Mouse (Mus musculus): ENCODE results near the gene Amdhd1.
A peak's percentile ranks its signal among the peaks of the same experiment; 100 is the strongest.
"Not testable (repeated sequence)": the region's sequence is repeated elsewhere in the genome, so short reads cannot be mapped to it uniquely, and the experiment has no call there.

Amdhd1 gene

GRCm38 (mm10) chr10:93539775-93540430, at the start of gene Amdhd1:
TSS of gene Amdhd1 (minus strand) at chr10:93540033.
- peak; percentile 33 for DNase-seq

GRCm38 (mm10) chr10:93589281-93589848, 49.5 kb upstream of the Amdhd1 start, which contains the start of gene Snrpf:
TSS of gene Snrpf (minus strand) at chr10:93589706.
- peak; percentile 91 for DNase-seq

DNA sequence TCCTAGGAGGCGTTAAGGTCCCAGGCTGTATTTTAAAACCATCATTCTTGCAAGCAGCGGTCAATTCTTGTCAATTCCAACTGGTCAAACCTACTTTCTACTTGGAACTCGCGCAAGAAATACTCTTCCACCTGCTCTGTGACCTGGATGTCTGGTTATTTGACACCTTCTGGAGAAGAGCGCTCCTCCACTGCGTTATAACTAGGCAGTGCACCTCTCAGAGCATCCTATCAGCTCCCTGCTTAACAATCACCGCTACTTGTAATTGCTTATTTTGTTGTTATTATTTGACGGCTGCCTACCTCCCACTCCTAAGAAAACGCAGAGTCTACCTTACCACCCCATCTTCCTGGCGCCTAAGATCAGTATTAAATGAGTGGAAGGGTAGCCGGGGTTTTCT, 49.0 kb upstream of the Amdhd1 start:
- no peak for DNase-seq

DNA sequence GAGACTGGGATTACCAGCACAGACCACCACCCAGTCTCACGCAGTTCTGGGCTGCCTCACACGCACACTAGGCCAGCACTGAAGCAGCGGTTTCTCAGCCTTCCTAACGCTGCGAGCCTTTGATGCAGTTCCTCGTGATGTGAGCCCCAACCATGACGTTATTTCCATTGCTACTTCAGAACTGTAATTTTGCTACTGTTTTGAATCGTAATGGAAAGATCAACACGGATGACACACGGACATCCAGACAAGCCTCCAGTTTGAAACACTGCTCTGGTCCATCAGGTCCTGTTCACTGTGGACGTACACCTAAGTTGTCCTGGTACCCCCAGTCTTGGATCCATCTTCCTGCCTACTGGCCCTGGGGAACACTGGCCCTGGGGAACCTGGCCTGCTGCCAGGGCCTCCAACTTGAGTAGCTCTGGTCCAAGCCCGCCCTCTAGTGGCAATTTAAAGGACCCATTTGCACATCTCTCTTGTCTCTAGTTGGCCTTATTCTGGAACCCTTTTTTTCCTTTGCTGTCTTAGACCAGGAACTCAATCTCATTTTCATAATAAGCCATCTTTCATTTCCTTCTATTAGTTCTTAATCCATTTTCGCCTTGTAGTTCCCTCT, 37.5 kb upstream of the Amdhd1 start:
- peak; percentile 57 for DNase-seq

DNA sequence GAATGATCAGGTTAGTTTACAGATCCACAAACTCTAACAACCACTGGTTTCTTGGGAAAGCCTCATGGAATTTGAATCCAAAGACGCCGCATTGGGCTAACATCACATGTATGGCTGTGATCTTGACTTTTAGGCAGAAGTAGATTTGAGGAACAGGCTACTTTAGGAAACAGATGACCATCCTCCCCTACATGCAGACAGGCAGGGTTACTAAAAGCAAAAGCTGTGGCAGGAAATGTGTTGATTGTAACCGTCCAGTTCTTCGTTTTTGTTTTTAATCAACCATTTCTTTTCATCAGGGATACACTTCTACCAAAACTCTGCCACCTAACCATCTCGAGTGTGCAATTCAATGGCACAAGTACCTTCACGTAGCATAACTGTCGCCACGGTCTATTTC, 36.1 kb upstream of the Amdhd1 start:
- no peak for DNase-seq

GRCm38 (mm10) chr10:93574966-93575365, 35.1 kb upstream of the Amdhd1 start:
- no peak for DNase-seq

DNA sequence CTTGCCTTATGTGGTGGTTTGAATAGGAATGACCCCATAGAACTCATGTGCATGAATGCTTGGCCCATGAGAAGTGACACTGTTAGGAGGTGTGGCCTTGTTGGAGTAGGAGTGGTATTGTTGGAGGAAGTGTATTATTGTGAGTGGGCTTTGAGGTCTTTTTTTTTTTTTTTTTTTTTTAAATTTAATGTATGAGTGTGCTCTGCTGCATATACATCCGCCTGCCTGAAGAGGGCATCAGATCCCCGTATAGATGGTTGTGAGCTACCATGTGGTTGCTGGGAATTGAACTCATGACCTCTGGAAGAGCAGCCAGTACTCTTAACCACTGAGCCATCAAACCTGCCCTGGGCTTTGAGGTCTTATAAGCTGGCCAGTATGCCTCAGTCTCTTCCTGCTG, 32.4 kb upstream of the Amdhd1 start:
- DNase-seq: no peak

DNA sequence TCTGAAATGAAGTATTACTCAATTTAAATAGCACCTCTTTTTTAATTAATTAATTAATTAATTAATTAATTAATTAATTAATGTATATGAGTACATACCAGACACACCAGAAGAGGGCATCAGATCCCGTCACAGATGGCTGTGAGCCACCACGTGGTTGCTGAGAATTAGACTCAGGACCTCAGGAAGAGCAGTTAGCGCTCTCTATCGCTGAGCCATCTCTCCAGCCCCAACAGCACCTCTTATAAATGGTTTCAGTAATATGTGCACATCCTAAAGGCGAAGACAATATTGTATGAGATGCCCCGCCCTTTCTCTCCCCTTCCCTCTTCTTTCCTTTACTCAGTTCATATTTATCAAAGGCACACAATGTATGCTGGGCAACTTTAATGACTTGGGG, 28.8 kb upstream of the Amdhd1 start:
- no peak for DNase-seq

DNA sequence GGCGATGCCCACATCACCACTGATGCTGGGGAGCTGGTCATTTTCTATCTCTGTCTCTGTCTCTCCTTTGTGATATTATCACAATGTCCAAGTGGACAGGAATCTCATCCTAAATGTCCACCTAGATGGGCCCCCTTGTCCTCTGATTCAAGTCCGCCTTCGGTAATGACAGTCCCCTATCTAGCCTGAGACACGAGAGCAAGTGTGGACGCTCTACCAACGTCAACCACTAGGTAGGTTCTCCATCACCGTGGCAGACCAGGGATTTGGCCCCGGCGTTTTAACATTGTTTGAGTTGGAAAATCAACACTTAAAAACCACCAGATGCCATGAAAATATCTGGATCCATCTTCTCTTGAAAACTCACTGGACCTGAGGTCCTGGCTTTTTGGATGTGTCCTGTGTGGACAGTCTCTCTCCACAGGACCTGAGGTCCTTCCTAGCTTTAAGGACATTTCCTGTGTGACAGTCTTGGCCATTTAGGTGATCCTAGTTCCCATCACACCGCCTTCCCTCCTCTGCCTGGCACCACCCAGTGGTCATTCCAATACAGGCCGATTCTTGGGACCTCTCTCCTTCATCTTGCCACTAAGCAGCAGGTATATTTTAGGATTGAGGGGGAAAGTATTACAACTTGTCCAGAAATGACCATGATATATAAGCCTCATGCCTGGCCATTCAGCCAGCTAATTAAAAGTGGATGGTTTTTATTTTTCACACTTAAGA, 28.2 kb upstream of the Amdhd1 start:
- no peak for DNase-seq

DNA sequence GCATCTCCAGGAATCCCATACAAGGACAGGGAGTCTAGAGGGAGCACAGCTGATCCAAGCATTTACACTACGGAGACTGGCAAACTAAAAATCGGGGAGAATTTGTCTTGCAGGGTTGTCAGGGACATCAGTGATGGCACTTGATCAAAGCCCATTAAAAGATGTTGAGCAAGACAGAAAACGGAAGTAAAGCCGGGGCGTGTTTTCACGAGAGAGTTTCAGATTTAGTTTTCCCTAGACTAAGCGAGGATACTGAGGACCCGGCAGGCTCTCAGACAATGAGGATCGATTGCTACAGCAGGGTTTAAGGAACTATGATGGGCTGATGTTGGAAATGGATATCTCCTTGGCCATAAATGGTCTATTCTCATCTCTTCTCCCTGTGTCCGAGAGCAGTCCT, 27.2 kb upstream of the Amdhd1 start:
- DNase-seq: no peak

DNA sequence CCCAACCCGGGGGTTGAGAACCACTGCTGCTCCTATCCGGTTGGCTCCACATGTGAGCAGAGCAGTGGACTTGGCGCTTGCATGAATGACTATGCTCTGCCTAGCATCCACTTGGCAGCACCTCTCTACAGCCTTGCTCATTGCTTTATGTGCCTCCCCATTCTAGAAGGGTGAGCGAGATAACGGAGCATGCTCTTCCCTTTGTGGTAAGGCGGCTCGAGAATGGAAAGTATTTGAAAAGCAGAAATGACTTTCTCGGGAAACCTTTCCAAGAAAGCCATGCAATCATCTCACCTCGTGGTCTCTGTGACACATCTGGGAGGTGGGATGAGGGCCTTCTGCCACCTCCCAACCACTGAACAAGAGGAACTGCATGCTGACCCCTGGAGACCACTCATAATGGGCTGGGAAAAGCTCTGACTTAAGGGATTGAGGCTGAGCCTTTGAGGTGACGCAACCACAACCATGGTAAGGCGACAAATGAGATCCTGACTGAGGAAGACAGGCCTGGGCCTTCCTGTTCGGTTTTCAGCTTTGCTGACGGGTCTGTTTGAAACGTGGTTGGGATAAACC, 24.8 kb upstream of the Amdhd1 start:
- DNase-seq: no peak

GRCm38 (mm10) chr10:93559786-93560185, 20.0 kb upstream of the Amdhd1 start:
- no peak for DNase-seq

- not testable (repeated sequence) for DNase-seq
Observed at GRCm38 (mm10) chr10:93557971-93558370, 18.1 kb upstream of the Amdhd1 start.

- no peak for DNase-seq
Observed at GRCm38 (mm10) chr10:93552596-93552995, 12.8 kb upstream of the Amdhd1 start.

DNA sequence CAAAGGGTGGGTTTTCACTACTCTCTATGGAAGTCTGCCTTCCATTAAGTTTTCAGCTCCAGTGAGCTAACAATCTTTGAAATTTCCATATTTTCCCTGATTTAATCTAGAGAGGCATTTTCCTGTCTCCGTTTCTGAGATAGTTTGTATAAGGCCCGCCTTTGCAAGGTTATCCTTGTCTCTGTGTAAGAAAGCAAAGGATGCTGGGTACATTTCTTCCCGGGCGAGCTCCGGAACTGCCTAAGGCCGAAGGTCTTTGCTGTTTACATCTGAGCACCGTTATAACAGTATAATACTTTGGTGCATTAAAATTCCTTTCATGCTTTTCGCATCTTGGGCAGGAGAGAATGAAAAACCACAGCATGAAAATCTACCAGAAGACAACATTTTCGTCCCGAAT, 10.0 kb upstream of the Amdhd1 start:
- no peak for DNase-seq

- peak; percentile 68 for DNase-seq
Observed at GRCm38 (mm10) chr10:93548991-93549390, 9.2 kb upstream of the Amdhd1 start.

DNA sequence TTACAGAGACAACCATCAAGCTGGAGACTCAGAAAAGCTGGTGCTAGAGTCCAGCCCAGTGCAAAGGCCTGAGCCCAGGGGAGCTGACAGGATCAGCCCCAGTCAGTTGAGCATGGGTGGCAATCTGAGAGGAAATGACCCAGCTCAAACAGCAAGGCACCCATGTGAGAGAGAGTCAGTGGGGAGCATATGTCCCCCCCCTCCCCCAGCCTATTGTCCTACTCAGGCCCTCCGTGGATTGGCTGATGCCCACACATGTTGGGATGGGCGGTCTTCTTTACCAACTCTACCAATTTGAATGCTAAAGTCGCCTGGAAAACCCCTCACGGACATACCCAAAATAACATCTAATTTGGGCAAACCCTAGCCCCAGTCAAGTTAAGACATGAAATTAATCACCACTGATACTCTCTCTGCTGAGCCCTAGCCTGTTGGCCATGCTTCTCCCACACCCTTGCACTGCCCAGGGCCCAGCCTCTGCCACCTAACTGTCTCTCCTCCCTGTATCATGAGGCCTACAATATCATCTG, 8.0 kb upstream of the Amdhd1 start:
- DNase-seq: no peak

DNA sequence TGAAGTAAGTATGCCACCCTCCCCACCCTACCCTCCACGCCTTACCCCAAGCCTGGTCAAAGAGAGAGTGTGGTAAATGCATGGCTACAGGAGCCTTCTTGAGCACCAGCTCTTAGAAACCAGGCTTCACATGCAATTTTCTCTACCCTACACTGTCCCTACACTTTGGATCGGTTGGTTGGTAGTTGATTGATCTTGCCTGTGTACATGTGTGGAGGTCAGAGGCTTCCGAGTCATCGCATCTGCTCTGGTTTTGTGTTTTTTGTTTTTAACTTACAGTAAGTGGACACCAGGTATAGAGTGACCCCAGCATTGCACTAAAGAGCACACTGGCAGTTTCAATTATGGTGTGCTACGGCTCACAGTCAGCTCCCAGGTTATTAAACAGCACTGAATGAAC, 4.3 kb upstream of the Amdhd1 start:
- DNase-seq: no peak

DNA sequence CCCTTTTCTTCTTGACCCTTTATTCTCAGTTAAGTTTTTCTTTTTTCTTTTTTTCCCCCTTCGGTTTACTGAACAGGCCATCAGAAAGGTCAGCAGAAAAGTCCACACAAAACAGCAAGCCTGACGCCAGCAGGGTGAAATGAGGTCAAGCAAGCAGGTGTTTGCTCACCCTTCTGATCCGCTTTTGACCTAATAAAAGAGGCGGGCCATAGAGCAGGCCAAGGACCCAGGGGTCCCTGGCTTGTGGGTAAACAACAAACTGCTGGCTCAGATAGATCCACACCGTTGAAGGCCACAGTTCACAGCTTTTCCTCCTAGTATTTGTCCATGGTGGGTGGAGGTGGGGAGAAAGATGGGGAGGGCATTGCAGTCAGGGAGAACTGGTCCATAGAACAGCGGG, 3.3 kb upstream of the Amdhd1 start:
- no peak for DNase-seq

DNA sequence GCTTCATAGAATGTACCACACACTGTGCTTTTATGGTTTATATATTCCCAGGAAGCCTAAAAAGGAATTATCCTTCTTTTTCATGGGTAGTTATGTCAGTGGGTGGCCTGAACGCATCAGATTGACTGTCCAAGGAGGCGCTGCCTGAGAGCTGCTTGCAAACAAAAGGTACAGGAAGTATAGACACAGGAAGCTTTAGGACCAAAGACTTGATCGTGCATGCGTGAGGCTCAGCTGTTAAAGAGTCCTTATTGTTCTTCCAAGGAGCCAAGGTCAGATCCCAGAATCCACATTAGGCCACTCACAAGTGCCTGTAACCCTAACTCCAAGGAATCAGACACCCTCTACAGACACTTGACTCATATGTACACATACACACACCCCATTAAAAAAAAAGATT, 2.5 kb upstream of the Amdhd1 start:
- DNase-seq: no peak

DNA sequence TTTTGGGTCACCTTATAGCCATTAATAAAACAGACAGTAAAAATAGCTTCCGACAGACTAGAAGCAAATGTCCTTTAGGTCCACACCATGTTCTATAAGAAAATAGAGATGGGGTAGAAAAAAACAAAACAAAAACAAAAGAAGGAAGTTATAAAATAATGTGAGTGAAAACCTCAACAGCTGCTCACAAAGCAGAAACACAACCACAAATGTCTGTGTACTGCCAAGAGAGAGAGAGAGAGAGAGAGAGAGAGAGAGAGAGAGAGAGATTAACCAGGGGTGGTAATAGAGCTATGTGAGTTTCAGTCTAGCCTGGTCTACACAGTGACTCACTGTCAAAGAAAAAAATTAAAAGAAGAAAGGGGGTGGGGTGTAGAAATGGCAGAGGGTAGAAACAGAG, 1.8 kb upstream of the Amdhd1 start:
- no peak for DNase-seq

- no peak for DNase-seq
Observed at GRCm38 (mm10) chr10:93540431-93541210, 788 bp upstream of the Amdhd1 start, which contains the start of gene Ccdc38. TSS of gene Ccdc38 (plus strand) at chr10:93540632.

Measured in cerebellum, adult 11 months (tissue).